Mouse (Mus musculus) liver, embryonic 15.5 days (tissue): ENCODE results near the gene Gucy2d. TPM values are rescaled to one million over a fixed set of nuclear protein-coding genes. Genes with fewer than 3 reads are reported as not detected.

Experiments
- ATAC-seq: fragments of 200-750 bp; cut with Nextera tagmentation; 2 replicates; pipeline ENCODE4 v1.8.0; 2017; ENCODE audit warnings: moderate number of reproducible peaks, mild to moderate bottlenecking, moderate library complexity; ENCODE audit not compliant: insufficient read depth
- H3K27ac ChIP-seq: fragments of 300-500 bp; sonication (generic); replicated peaks from 2 replicates; pipeline ENCODE4 v1.5.1; 2015; ENCODE audit warnings: mild to moderate bottlenecking, inconsistent platforms
- H3K27me3 ChIP-seq: fragments of 300-500 bp; sonication (generic); 2 replicates; pipeline ENCODE4 v1.6.1; 2015; ENCODE audit warnings: mild to moderate bottlenecking, inconsistent platforms
- H3K36me3 ChIP-seq: fragments of 300-500 bp; sonication (generic); replicated peaks from 2 replicates; pipeline ENCODE4 v1.6.1; 2015; ENCODE audit warnings: moderate library complexity, mild to moderate bottlenecking, inconsistent platforms
- H3K4me1 ChIP-seq: fragments of 300-500 bp; sonication (generic); replicated peaks from 2 replicates; pipeline ENCODE4 v1.6.1; 2015; ENCODE audit warnings: inconsistent platforms
- H3K4me2 ChIP-seq: fragments of 300-500 bp; sonication (generic); 2 replicates; pipeline ENCODE4 v1.6.1; 2015; ENCODE audit warnings: moderate library complexity, mild to moderate bottlenecking, inconsistent platforms
- H3K4me3 ChIP-seq: fragments of 300-500 bp; sonication (generic); replicated peaks from 2 replicates; pipeline ENCODE4 v1.5.1; 2015; ENCODE audit warnings: mild to moderate bottlenecking, inconsistent platforms
- H3K9ac ChIP-seq: fragments of 300-500 bp; sonication (generic); 2 replicates; pipeline ENCODE4 v1.6.1; 2015; ENCODE audit warnings: moderate library complexity, mild to moderate bottlenecking, inconsistent platforms
- H3K9me3 ChIP-seq: fragments of 300-500 bp; sonication (generic); replicated peaks from 2 replicates; pipeline ENCODE4 v1.6.1; 2016; ENCODE audit warnings: inconsistent platforms
- WGBS: fragments of 180-500 bp; shearing (Covaris S2); methylation state at CpG from one replicate; pipeline ENCODE4 v1.1.7; 2015; ENCODE audit warnings: mixed read lengths; ENCODE audit not compliant: insufficient replicate concordance; 5-methylcytosine and 5-hydroxymethylcytosine counted together
- polyA plus RNA-seq: library from polyadenylated mRNA; unstranded; fragments of >200 nt; fragmentation: Nextera tagmentation; extraction: Ambion mirVana; gene quantifications from 2 replicates; pipeline ENCODE4 v1.2.1, GENCODE M21; 2015

The Gucy2d gene
- polyA plus RNA-seq, 1 experiment from 2014 or later = not detected

GRCm38 (mm10) chr7:98499561-98500292 lies 59.5 kb downstream of the Gucy2d start:
- Histone ChIP-seq H3K9me3 (no peaks in the 10 kb centered on the region), H3K9ac (no peak overlapping the region)
- no peak for ATAC-seq

DNA sequence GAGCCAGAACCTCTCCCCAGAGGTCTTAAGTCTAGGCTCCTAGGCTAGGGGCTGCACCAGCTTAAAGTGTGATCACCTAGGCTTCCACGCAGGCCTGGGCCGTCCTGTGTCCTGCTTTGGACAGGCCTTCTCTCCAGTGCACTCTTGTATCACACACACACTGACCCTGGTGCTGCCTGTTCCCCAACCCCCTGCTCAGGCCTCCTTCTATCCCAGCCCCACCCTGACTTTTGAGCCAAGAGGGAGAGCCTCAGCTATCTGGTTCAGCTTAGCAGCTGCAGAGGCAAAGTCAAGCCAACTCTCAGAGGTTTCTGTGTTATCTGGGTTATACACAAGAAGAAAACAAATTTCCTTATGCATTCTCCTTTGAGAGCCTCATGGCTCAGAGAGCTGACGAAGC lies 60.3 kb downstream of the Gucy2d start:
- ATAC-seq = no peak
- Histone ChIP-seq H3K4me3 (no peak overlapping the region), H3K4me2 (no peak overlapping the region), H3K36me3 (no peaks in the 10 kb centered on the region), H3K27ac (no peak overlapping the region), H3K9ac (no peak overlapping the region), H3K4me1 (0 out of 2 replicates have a peak, but pooled peaks cover 4% of the 10 kb centered on the region), H3K27me3 (no peaks in the 10 kb centered on the region), H3K9me3 (no peaks in the 10 kb centered on the region)
- 54% methylated on average over 3 of the region's 3 CpGs for WGBS

More at GRCm38 (mm10) chr7:98499561-98500292, 59.5 kb downstream of the Gucy2d start:
- 55% methylated on average over 25 of the region's 25 CpGs for whole genome bisulfite sequencing
- Histone ChIP-seq H3K27ac (no peak overlapping the region), H3K27me3 (no peaks in the 10 kb centered on the region), H3K36me3 (no peaks in the 10 kb centered on the region), H3K4me1 (0 out of 2 replicates have a peak, but pooled peaks cover 4% of the 10 kb centered on the region), H3K4me3 (no peak overlapping the region), H3K4me2 (no peak overlapping the region)

DNA sequence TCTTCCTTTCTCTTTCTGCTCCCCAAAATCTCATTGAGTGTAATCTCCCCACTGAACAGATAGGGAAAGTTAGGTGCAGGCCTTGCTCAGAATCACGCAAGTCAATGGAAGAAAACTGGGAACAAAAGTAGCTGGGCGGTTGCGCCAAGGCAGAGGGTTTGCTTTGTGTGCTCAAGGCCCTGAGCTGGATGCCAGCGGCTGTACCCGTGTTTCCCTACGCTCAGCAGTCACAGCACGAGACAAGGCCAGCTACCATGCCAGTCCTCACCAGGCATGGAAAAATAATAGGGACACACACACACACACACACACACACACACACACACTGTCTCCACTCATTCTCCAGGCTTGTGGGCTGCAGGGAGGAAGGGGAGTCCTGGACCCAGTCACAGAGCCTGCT lies 60.9 kb downstream of the Gucy2d start:
- 83% methylated on average over 7 of the region's 7 CpGs for WGBS
- H3K27ac ChIP-seq = no peak overlapping the region

GRCm38 (mm10) chr7:98502921-98503320 lies 62.7 kb downstream of the Gucy2d start:
- H3K27ac ChIP-seq = no peak overlapping the region
- no peak overlapping the region for H3K4me3 ChIP-seq
- H3K36me3 ChIP-seq = no peaks in the 10 kb centered on the region
- H3K9ac ChIP-seq = no peak overlapping the region
- no peaks in the 10 kb centered on the region for H3K27me3 ChIP-seq
- no peak overlapping the region for H3K4me2 ChIP-seq
- 30% methylated on average over 5 of the region's 5 CpGs for WGBS
- no peak for ATAC-seq
- H3K4me1 ChIP-seq = 0 out of 2 replicates have a peak, but pooled peaks cover 4% of the 10 kb centered on the region
- H3K9me3 ChIP-seq = no peaks in the 10 kb centered on the region

More for the DNA sequence above, 60.9 kb downstream of the Gucy2d start:
- H3K9me3 ChIP-seq = no peaks in the 10 kb centered on the region
- 0 out of 2 replicates have a peak, but pooled peaks cover 4% of the 10 kb centered on the region for H3K4me1 ChIP-seq
- no peak overlapping the region for H3K4me3 ChIP-seq
- no peak overlapping the region for H3K9ac ChIP-seq
- H3K4me2 ChIP-seq = no peak overlapping the region
- no peaks in the 10 kb centered on the region for H3K36me3 ChIP-seq
- H3K27me3 ChIP-seq = no peaks in the 10 kb centered on the region
- no peak for ATAC-seq

- Histone ChIP-seq H3K27ac (no peak overlapping the region), H3K4me2 (no peak overlapping the region), H3K9me3 (no peaks in the 10 kb centered on the region), H3K36me3 (no peaks in the 10 kb centered on the region), H3K27me3 (no peaks in the 10 kb centered on the region), H3K9ac (no peak overlapping the region), H3K4me1 (0 out of 2 replicates have a peak, but pooled peaks cover 4% of the 10 kb centered on the region), H3K4me3 (no peak overlapping the region)
- ATAC-seq = no peak
- WGBS = 61% methylated on average over 6 of the region's 6 CpGs
Observed at GRCm38 (mm10) chr7:98503951-98504647, 63.9 kb downstream of the Gucy2d start.

DNA sequence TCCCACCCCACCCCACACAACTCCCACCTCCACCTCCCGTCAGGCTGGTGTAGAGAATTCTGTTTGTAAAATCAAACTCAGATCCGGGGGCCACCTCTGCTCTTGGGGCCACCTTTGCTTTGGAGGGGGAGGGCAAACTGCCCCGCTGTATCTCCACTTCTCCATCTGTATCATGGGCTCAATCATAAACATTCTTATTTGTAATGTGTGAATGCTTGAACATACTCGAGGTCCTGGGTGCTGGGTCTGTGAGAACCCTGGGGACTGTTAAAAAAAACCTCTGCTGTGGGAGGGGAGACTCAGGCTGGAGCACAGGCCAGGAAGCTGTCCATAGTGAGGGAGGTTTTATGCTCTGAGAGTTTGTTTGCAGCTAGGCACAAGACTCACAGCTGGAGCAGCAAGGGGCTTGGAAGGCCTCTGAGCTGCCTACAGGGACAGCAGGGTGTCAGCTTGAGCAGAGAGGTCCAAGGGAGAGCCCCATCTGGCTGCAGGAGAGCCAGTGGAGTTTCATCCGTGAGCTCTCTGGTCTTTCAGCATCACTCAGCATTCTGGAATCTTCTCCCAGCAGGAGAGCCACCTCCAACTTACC lies 64.6 kb downstream of the Gucy2d start:
- 34% methylated on average over 5 of the region's 5 CpGs for WGBS
- H3K36me3 ChIP-seq = no peaks in the 10 kb centered on the region
- H3K4me3 ChIP-seq = no peak overlapping the region
- no peak for ATAC-seq
- no peak overlapping the region for H3K27ac ChIP-seq
- no peaks in the 10 kb centered on the region for H3K9me3 ChIP-seq
- no peaks in the 10 kb centered on the region for H3K27me3 ChIP-seq
- H3K4me2 ChIP-seq = no peak overlapping the region
- no peaks in the 10 kb centered on the region for H3K4me1 ChIP-seq
- no peak overlapping the region for H3K9ac ChIP-seq

- Histone ChIP-seq H3K9ac (no peak overlapping the region), H3K4me1 (no peaks in the 10 kb centered on the region), H3K27me3 (no peaks in the 10 kb centered on the region), H3K4me2 (no peak overlapping the region), H3K9me3 (no peaks in the 10 kb centered on the region), H3K27ac (no peak overlapping the region), H3K4me3 (no peak overlapping the region), H3K36me3 (no peaks in the 10 kb centered on the region)
- WGBS = 33% methylated on average over 3 of the region's 3 CpGs
- no peak for ATAC-seq
Observed at GRCm38 (mm10) chr7:98505664-98506063, 65.4 kb downstream of the Gucy2d start.

- Histone ChIP-seq H3K27ac (no peak overlapping the region), H3K9me3 (no peaks in the 10 kb centered on the region), H3K27me3 (no peaks in the 10 kb centered on the region), H3K4me1 (no peaks in the 10 kb centered on the region), H3K9ac (no peak overlapping the region), H3K4me2 (no peak overlapping the region), H3K36me3 (no peaks in the 10 kb centered on the region), H3K4me3 (no peak overlapping the region)
- no peak for ATAC-seq
- 61% methylated on average over 15 of the region's 15 CpGs for WGBS
Observed at GRCm38 (mm10) chr7:98510961-98511958, 71.0 kb downstream of the Gucy2d start.

DNA sequence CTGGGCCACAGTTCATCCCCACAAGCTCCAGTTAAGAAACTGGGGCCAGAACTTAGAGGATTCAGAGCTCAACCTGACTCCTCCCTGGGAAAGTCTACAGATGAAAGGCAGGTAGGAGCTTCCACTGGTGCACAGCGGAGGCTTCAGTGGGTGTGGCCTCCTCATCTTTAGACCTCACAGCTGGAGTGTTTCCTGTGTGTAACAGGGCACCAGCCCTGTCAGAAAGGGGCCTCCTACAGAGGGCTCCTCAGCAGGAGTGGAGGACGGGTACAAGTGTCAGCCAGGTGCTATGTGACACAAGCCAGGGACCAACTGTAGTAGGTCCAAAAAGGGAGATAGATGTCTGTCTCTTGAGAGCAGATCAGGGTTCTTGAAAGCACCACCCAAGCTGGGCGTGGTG lies 73.0 kb downstream of the Gucy2d start:
- Histone ChIP-seq H3K9me3 (no peaks in the 10 kb centered on the region), H3K4me2 (no peak overlapping the region), H3K4me3 (no peak overlapping the region), H3K4me1 (no peaks in the 10 kb centered on the region), H3K27me3 (no peaks in the 10 kb centered on the region), H3K36me3 (no peaks in the 10 kb centered on the region), H3K9ac (no peak overlapping the region), H3K27ac (no peak overlapping the region)
- WGBS = 42% methylated on average over 3 of the region's 3 CpGs
- ATAC-seq = no peak

DNA sequence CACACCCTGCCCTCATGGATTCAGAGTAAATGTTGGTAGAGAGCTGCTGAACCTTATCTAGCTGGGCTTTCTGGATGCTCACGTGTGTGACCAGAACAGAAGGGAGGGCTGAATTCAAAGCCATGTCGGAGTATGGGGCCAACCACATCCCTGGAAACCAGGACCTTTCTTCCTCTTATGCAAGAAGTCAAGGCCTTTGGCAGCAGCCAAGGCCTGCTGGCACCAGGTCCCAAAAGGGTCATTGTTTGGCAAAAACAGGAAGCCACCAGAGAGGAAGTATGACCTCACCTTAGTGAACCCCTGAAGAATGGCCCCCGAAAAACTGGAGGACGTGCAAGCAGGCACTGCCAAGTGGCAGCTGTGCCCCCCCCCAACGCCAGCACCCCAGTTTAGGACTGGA lies 82.4 kb downstream of the Gucy2d start:
- H3K9ac ChIP-seq = no peak overlapping the region
- WGBS = 24% methylated on average over 5 of the region's 5 CpGs
- no peak overlapping the region for H3K27ac ChIP-seq

More for the DNA sequence above, 82.4 kb downstream of the Gucy2d start:
- H3K27me3 ChIP-seq = no peaks in the 10 kb centered on the region
- H3K36me3 ChIP-seq = no peaks in the 10 kb centered on the region
- peaks cover 5% of the 10 kb centered on the region; the same call in 1 of the 2 replicates for H3K4me1 ChIP-seq
- no peak for ATAC-seq
- no peak overlapping the region for H3K4me3 ChIP-seq
- H3K9me3 ChIP-seq = no peaks in the 10 kb centered on the region
- no peak overlapping the region for H3K4me2 ChIP-seq
